Mouse (Mus musculus) megakaryocyte, embryonic 14.5 days (primary cell): ENCODE measurements around the gene Fam209.

ENCODE experiments used
- FLI1 ChIP-seq: IDR thresholded peaks from 2 replicates; pipeline ENCODE4 v1.6.1; 2012; ENCODE audit warnings: low read length, inconsistent platforms, mixed read lengths
- GATA1 ChIP-seq: IDR thresholded peaks from 3 replicates; pipeline ENCODE4 v1.6.1; 2012; ENCODE audit warnings: mixed read lengths, low read length, inconsistent platforms, borderline replicate concordance

- TF ChIP-seq GATA1, result no peak
- no peak for TF ChIP-seq FLI1
Observed at GRCm38 (mm10) chr2:172472318-172472717, at the start of gene Fam209.
